In the genomic region with DNA sequence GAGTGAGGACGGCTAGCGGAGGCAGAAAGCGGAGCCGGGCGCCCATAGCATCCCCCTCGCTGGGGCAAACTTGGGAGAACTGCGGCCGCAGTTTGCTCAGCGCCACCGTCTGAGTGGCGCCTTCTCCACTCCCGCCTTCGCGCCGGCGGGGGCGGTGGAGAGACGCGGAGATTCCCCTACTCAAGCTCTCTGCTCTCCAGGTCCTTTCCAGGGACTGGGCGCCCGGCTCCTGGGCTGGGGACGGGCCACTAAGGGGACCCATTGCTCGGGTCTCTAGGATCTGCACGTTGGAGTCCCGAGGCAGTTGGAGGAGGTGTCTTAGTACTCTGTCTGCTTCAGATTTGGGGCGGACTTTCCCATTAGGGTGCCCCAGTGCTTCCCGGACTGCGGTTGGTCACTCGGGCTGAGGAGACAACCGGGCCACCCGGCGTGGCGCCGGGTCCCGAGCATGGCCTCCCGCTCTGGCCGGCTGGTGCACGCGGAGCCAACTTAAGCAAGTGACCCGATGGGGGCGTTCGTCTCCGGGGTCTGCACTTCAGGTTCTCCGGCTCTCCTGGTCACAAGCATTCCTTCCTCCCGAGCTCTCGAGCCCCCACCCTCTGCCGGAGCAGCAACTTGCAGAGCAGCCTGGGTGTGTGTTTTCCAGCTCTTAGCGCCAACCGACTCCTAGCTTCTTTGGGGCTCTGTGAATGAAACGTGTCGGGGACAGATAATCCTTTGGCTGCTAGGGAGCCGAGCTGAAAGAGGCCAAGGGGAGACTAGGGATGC, we compare ENCODE assay signal across 8 mouse cellular contexts. TPM values are rescaled to one million over a fixed set of nuclear protein-coding genes. Genes with fewer than 3 reads are reported as not detected.
DNase-seq lines count a peak whose midpoint lies in the region; ATAC-seq lines count a peak whose summit lies in the region.

No protein-coding gene starts in this region.

- DNase-seq in R1 (ENCODE audit: low read depth, low spot score) = peak; percentile 89
- peak; percentile 67 to 72 for DNase-seq in cerebellum, postnatal 14 days
- DNase-seq in frontal cortex, postnatal 25 days (ENCODE audit: low spot score in 2 of 2) = peak; percentile 44 to 56
- peak; percentile 84 for DNase-seq in hindbrain, embryonic 11.5 days (ENCODE audit: low spot score)
- peak; percentile 64 for DNase-seq in layer of hippocampus, postnatal 36 days
- DNase-seq in lung, postnatal 10 days = peak; percentile 64
- peak; percentile 92 for DNase-seq in retina, postnatal 1 day
- no peak for DNase-seq in thymus, postnatal 0 days (ENCODE audit: low spot score)

- peak overlapping the region; percentile 64 for H3K4me3 ChIP-seq in hindbrain, embryonic 11.5 days (ENCODE audit: low read depth, low read length)

- H3K36me3 ChIP-seq in hindbrain, embryonic 11.5 days (ENCODE audit: control insufficient read depth, insufficient read depth, low read length) = no peaks in the 10 kb centered on the region

- peak overlapping the region; percentile 91 for H3K27ac ChIP-seq in hindbrain, embryonic 11.5 days (ENCODE audit: low read depth, low read length)

- H3K9ac ChIP-seq in hindbrain, embryonic 11.5 days (ENCODE audit: low read depth, low read length) = peak overlapping the region; percentile 81

- ATAC-seq in hindbrain, embryonic 11.5 days (ENCODE audit: low FRiP score) = peak; percentile 87

- no peaks in the 10 kb centered on the region for H3K4me1 ChIP-seq in hindbrain, embryonic 11.5 days (replicated peaks; ENCODE audit: control insufficient read depth, insufficient read depth, low read length)

- H3K4me2 ChIP-seq in hindbrain, embryonic 11.5 days (replicated peaks; ENCODE audit: low read depth, low read length) = peak overlapping the region; percentile 78

- no peaks in the 10 kb centered on the region for H3K27me3 ChIP-seq in hindbrain, embryonic 11.5 days (ENCODE audit: control insufficient read depth, insufficient read depth, low read length)

- WGBS in hindbrain, embryonic 11.5 days = under 1% methylated on average over 52 of the region's 52 CpGs

- no peaks in the 10 kb centered on the region for H3K9me3 ChIP-seq in hindbrain, embryonic 11.5 days (ENCODE audit: control insufficient read depth, low read length)

RNA-seq across cellular contexts. Expression of gene Gpc6, which starts 1.5 kb away (rescaled TPM):
- 26.9 and 32.2 TPM in 2 replicates for polyA plus RNA-seq in hindbrain, embryonic 11.5 days (2014; fragmentation: Nextera tagmentation; extraction: Ambion mirVana)
- total RNA-seq in layer of hippocampus, postnatal 36 days (2021) = 10 to 100 TPM; 11.4 to 13.6 TPM
- 2.3 and 2.8 TPM in 2 replicates for polyA plus RNA-seq in thymus, postnatal 0 days (2015; fragmentation: Nextera tagmentation; extraction: Ambion mirVana)
